Mouse (Mus musculus): ENCODE measurements around the gene Ppm1g. TPM values are rescaled to one million over a fixed set of nuclear protein-coding genes. Genes with fewer than 3 reads are reported as not detected.

The Ppm1g gene
- polyA plus RNA-seq, 1 experiment from 2014 or later = 145 TPM

DNA sequence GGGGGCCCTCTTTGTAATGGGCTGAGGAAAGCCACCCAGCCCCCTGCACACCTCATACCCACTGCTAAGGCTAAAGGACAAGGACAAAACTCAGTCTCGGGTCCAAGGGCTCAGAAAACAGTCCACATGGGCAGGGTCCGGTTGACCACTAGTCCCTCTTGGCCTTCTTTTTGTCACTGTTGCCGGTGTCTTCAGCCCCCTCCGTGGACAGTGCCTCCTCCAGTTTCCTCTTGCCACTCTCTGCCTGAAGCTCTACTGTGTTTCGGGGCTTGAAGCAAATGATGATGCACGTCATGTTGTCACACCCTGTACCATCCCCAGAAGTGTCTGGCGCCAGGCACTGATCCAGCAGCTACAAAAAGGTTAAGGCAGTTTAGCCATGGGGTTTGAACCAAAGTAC, 17.6 kb downstream of the Ppm1g start:
- Histone ChIP-seq H3K4me3 (ENCODE audit: low read length) (peak overlapping the region; percentile 64; the same call in 1 of the 2 replicates), H3K9ac (ENCODE audit: low read depth, low read length) (peak overlapping the region; percentile 44; the same call in 1 of the 2 replicates)
- 82% methylated on average over 7 of the region's 7 CpGs for WGBS

DNA sequence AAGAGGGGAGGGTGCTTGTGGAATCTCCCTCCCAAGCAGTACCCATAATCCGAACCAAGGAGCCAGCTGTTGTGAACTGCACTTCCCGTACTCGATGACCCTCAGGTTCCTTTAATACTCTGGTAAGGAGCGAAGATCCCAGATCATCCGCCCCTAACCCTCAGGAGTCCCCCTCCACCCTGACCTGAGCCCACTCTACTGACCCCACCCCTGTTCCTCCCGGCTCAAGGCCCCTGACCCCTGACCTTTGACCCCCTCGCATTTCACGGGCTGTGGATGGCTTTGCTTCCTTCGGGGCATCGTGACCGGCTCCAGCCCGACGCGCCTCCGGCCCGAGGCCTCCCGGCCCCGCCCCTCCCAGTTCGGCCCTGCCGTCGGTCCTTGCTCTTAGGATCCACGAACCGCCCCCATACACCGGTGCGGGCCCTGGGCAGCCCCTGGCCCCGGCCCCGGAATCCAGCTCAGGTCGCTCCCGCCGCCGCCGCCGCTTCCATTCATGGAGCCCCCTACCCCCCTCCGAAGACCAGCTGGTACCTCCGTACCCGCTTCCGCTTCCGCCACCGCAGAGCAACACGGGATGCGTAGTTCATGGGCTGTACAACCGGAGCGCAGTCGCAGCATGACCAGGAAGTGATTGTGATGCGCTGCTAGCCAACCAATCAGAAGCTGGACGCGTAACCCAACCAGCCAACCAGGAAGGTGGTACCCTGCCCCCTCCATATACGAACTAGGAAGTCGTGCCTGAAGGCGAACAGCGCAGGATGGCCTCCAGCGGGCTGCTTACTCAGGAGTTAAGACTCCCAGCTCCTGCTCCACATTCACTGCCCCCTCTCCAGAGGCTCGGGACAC, 18.5 kb downstream of the Ppm1g start, which contains the start of gene Zfp513:
Zfp513 (minus strand) TSS at position 562 of the 849 bp plus-strand sequence.
- under 1% methylated on average over 53 of the region's 53 CpGs for WGBS
- Histone ChIP-seq H3K27ac (ENCODE audit: low read depth, low read length) (peak within 1 kb of the TSS; percentile 70), H3K36me3 (ENCODE audit: control insufficient read depth, insufficient read depth, low read length) (peaks cover 79% of the 10 kb centered on the region), H3K4me2 (replicated peaks; ENCODE audit: low read depth, low read length) (peak within 1 kb of the TSS; percentile 79), H3K4me1 (ENCODE audit: control insufficient read depth, insufficient read depth, low read length) (peaks cover 7% of the 10 kb centered on the region; the same call in 1 of the 2 replicates), H3K4me3 (ENCODE audit: low read length) (peak within 1 kb of the TSS; percentile 64), H3K9ac (ENCODE audit: low read depth, low read length) (peak within 1 kb of the TSS; percentile 88), H3K27me3 (ENCODE audit: control insufficient read depth, insufficient read depth, low read length) (no peaks in the 10 kb centered on the region), H3K9me3 (ENCODE audit: control insufficient read depth, low read length) (peaks cover 6% of the 10 kb centered on the region)
- peak; percentile 95 for ATAC-seq (ENCODE audit: low FRiP score, low TSS enrichment)

More for the DNA sequence above, 17.6 kb downstream of the Ppm1g start:
- ATAC-seq (ENCODE audit: low FRiP score, low TSS enrichment) = no peak
- peak overlapping the region; percentile 61 for H3K4me2 ChIP-seq (replicated peaks; ENCODE audit: low read depth, low read length)
- no peaks in the 10 kb centered on the region for H3K27me3 ChIP-seq (ENCODE audit: control insufficient read depth, insufficient read depth, low read length)
- peaks cover 7% of the 10 kb centered on the region; the same call in 1 of the 2 replicates for H3K4me1 ChIP-seq (ENCODE audit: control insufficient read depth, insufficient read depth, low read length)
- H3K36me3 ChIP-seq (ENCODE audit: control insufficient read depth, insufficient read depth, low read length) = peaks cover 79% of the 10 kb centered on the region
- H3K9me3 ChIP-seq (ENCODE audit: control insufficient read depth, low read length) = peaks cover 6% of the 10 kb centered on the region
- peak overlapping the region; percentile 65 for H3K27ac ChIP-seq (ENCODE audit: low read depth, low read length)

DNA sequence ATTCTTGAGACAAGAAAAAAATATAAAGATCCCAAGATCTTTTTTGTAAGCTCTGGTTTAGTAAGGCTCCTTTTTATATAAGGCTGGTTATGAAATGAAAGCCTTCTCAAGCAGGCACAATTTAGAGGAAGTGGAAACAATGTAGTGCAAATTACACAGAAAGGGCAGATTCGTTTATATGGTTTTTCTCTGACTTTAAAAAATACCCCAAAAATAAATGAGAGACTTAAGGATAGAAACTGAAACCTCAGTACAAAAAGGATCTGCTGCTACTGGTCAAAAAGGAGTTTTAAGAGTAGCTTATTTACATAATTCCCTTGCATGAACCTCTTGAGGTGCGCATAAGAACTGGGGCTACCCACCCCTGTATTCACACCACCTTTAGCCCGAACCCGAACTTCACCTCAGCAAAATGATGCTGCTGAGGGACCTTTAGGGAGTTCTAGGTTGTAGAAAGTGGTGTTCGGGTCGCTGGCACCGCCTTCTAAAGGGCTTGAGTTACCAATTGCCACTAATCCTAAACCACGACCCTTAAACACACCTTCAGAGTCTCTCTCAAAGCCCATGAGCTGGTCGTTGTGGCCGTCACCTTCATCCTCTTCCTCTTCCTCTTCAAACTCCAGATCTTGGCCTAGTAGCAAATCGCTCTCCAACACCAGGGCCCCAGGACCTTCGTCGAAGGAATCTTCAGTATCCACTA, 19.3 kb downstream of the Ppm1g start:
- ATAC-seq (ENCODE audit: low FRiP score, low TSS enrichment) = no peak
- Histone ChIP-seq H3K27ac (ENCODE audit: low read depth, low read length) (peak overlapping the region; percentile 70), H3K4me1 (ENCODE audit: control insufficient read depth, insufficient read depth, low read length) (peaks cover 7% of the 10 kb centered on the region; the same call in 1 of the 2 replicates), H3K27me3 (ENCODE audit: control insufficient read depth, insufficient read depth, low read length) (no peaks in the 10 kb centered on the region), H3K4me3 (ENCODE audit: low read length) (peak overlapping the region; percentile 64), H3K9ac (ENCODE audit: low read depth, low read length) (peak overlapping the region; percentile 88), H3K36me3 (ENCODE audit: control insufficient read depth, insufficient read depth, low read length) (peaks cover 80% of the 10 kb centered on the region), H3K4me2 (replicated peaks; ENCODE audit: low read depth, low read length) (peak overlapping the region; percentile 79), H3K9me3 (ENCODE audit: control insufficient read depth, low read length) (peaks cover 6% of the 10 kb centered on the region)
- 17% methylated on average over 13 of the region's 13 CpGs for WGBS

DNA sequence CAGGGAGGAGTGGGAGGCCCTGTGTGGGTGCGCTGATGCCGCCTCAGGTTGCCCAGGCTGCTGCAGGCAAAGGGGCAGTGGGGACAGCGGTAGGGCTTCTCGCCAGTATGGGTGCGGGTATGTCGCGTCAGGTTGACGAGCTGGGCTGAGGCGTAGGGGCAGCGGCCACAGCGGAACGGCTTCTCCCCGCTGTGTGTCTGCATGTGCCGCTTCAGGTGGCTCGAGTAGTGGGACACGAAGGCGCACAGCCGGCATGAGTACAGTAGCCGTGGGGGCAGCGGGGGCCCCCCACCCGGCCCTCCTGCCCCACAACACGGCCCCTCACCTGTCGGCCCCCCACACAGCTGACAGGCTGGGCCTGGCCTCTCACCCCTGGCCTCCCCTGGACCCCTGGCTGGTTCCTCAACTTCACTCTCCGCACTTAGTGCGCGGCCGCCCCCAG, 20.1 kb downstream of the Ppm1g start:
- H3K27ac ChIP-seq (ENCODE audit: low read depth, low read length) = 0 out of 2 replicates have a peak overlapping the region, but pooled peaks have one; percentile 3
- peak overlapping the region; percentile 5; the same call in 1 of the 2 replicates for H3K4me3 ChIP-seq (ENCODE audit: low read length)
- peaks cover 6% of the 10 kb centered on the region for H3K9me3 ChIP-seq (ENCODE audit: control insufficient read depth, low read length)
- 90% methylated on average over 27 of the region's 27 CpGs for WGBS
- H3K4me1 ChIP-seq (ENCODE audit: control insufficient read depth, insufficient read depth, low read length) = peaks cover 7% of the 10 kb centered on the region; the same call in 1 of the 2 replicates
- no peak for ATAC-seq (ENCODE audit: low FRiP score, low TSS enrichment)
- peaks cover 82% of the 10 kb centered on the region for H3K36me3 ChIP-seq (ENCODE audit: control insufficient read depth, insufficient read depth, low read length)
- no peaks in the 10 kb centered on the region for H3K27me3 ChIP-seq (ENCODE audit: control insufficient read depth, insufficient read depth, low read length)
- H3K4me2 ChIP-seq (replicated peaks; ENCODE audit: low read depth, low read length) = 0 out of 2 replicates have a peak overlapping the region, but pooled peaks have one; percentile 79
- 0 out of 2 replicates have a peak overlapping the region, but pooled peaks have one; percentile 88 for H3K9ac ChIP-seq (ENCODE audit: low read depth, low read length)

DNA sequence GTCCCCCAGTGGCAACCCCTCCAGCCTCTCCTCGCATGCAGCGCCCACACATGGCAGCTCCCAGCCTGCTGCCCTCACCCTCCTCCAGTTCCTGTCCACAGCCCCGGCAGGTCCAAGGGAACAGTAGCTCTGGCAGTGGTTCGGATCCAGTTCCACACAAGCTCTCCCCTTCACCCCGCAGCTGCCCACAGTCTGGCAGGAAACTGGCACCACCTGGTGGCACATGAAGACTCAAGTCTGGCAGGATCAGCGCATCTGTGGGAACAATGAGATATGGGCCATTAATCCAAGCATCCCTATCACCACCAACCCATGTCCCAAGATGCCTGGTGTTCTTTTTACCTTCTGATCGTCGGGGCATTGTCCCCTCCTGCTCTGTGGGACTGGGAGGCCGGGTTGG, 20.6 kb downstream of the Ppm1g start:
- Histone ChIP-seq H3K4me3 (ENCODE audit: low read length) (peak overlapping the region; percentile 5; the same call in 1 of the 2 replicates), H3K9me3 (ENCODE audit: control insufficient read depth, low read length) (peaks cover 6% of the 10 kb centered on the region), H3K27me3 (ENCODE audit: control insufficient read depth, insufficient read depth, low read length) (no peaks in the 10 kb centered on the region), H3K4me2 (replicated peaks; ENCODE audit: low read depth, low read length) (no peak overlapping the region), H3K36me3 (ENCODE audit: control insufficient read depth, insufficient read depth, low read length) (peaks cover 82% of the 10 kb centered on the region), H3K4me1 (ENCODE audit: control insufficient read depth, insufficient read depth, low read length) (peaks cover 7% of the 10 kb centered on the region; the same call in 1 of the 2 replicates), H3K27ac (ENCODE audit: low read depth, low read length) (0 out of 2 replicates have a peak overlapping the region, but pooled peaks have one; percentile 3), H3K9ac (ENCODE audit: low read depth, low read length) (no peak overlapping the region)
- no peak for ATAC-seq (ENCODE audit: low FRiP score, low TSS enrichment)
- 81% methylated on average over 9 of the region's 9 CpGs for whole genome bisulfite sequencing

DNA sequence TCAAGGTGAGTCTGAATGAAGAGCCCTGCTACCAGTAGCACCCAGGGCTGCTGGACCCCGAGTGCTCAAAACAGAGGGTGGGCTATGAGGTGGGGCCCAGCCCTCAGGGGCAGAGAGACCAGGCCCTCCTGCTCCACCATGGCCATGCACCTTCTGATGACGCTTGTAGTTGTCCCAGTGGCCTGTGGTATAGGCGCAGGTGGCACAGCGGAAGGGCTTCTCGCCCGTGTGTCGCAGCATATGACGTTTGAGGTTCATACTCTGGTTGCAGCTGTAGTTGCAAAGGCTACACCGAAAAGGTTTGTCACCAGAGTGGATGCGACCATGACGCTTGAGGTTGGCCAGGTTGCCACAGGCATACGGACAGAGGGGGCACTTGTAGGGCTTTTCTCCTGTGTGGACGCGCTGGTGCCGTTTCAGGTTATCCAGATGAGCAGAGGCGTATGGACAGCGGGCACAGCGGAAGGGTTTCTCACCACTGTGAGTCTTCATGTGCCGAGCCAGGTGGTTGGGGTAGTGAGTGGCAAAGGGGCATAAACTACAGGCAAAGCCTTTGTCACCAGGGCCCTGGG, 21.1 kb downstream of the Ppm1g start:
- Histone ChIP-seq H3K27ac (ENCODE audit: low read depth, low read length) (no peak overlapping the region), H3K27me3 (ENCODE audit: control insufficient read depth, insufficient read depth, low read length) (no peaks in the 10 kb centered on the region), H3K9ac (ENCODE audit: low read depth, low read length) (no peak overlapping the region), H3K9me3 (ENCODE audit: control insufficient read depth, low read length) (peaks cover 6% of the 10 kb centered on the region), H3K36me3 (ENCODE audit: control insufficient read depth, insufficient read depth, low read length) (peaks cover 82% of the 10 kb centered on the region), H3K4me1 (ENCODE audit: control insufficient read depth, insufficient read depth, low read length) (peaks cover 10% of the 10 kb centered on the region), H3K4me3 (ENCODE audit: low read length) (no peak overlapping the region), H3K4me2 (replicated peaks; ENCODE audit: low read depth, low read length) (no peak overlapping the region)
- ATAC-seq (ENCODE audit: low FRiP score, low TSS enrichment) = no peak
- WGBS = 90% methylated on average over 19 of the region's 19 CpGs

DNA sequence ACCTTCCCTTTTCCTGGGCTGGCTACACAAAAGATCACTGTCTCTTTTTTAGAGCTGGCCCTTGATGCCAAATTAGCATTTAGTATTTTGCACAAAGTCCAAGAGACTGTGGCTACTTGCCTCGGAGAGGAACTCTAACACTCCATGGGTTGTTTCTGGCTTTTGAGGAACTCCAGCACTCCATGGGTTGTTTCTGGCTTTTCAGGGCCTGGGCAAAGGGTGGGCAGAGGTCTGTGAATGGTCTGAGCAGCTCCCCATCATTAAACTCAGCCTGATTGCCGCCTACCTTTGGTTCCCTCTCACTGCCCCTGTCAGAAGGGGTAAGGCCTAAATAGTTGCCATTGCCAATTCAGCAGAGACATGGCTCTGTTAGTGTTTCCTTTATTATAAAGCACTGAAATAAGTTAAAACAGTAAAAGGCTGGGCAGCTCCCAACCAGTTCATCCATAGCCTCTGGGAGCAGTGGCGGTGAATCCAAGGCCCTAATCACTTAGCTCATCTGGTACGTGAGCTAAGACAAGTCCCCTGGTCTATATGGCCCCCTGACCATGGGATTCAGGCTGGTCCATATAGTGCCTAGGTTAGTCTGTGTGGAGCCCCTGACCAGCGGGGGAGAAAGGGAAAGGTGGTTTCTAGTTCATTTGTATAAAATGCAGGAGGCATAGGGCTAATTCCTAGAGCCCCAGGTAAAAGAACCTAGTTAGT, 21.7 kb downstream of the Ppm1g start:
- ATAC-seq (ENCODE audit: low FRiP score, low TSS enrichment) = no peak
- Histone ChIP-seq H3K9ac (ENCODE audit: low read depth, low read length) (no peak overlapping the region), H3K4me3 (ENCODE audit: low read length) (no peak overlapping the region), H3K36me3 (ENCODE audit: control insufficient read depth, insufficient read depth, low read length) (peaks cover 76% of the 10 kb centered on the region), H3K4me1 (ENCODE audit: control insufficient read depth, insufficient read depth, low read length) (peaks cover 17% of the 10 kb centered on the region), H3K9me3 (ENCODE audit: control insufficient read depth, low read length) (peaks cover 6% of the 10 kb centered on the region), H3K27me3 (ENCODE audit: control insufficient read depth, insufficient read depth, low read length) (no peaks in the 10 kb centered on the region), H3K4me2 (replicated peaks; ENCODE audit: low read depth, low read length) (no peak overlapping the region), H3K27ac (ENCODE audit: low read depth, low read length) (no peak overlapping the region)
- WGBS = 87% methylated on average over 5 of the region's 5 CpGs

DNA sequence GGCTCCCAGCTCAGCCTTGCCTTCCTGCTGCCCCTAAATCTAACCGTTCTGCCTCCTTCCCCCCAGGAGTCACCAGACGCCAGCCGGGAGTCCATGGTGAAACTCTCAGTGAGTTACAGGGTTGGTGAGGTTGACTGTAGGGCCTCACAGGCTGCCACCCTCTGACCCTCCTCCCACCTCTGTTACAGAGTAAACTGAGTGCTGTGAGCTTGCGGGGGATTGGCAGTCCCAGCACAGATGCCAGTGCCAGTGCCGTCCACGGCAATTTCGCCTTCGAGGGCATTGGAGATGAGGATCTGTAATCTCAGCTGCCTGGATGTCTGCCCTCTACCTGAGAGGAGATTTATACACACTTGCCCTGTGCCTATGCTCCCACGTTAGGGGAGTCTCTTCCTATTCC, 22.3 kb downstream of the Ppm1g start:
- Histone ChIP-seq H3K9ac (ENCODE audit: low read depth, low read length) (no peak overlapping the region), H3K4me1 (ENCODE audit: control insufficient read depth, insufficient read depth, low read length) (peaks cover 17% of the 10 kb centered on the region), H3K4me2 (replicated peaks; ENCODE audit: low read depth, low read length) (no peak overlapping the region), H3K9me3 (ENCODE audit: control insufficient read depth, low read length) (peaks cover 6% of the 10 kb centered on the region), H3K27me3 (ENCODE audit: control insufficient read depth, insufficient read depth, low read length) (no peaks in the 10 kb centered on the region), H3K4me3 (ENCODE audit: low read length) (no peak overlapping the region), H3K27ac (ENCODE audit: low read depth, low read length) (no peak overlapping the region), H3K36me3 (ENCODE audit: control insufficient read depth, insufficient read depth, low read length) (peaks cover 71% of the 10 kb centered on the region)
- no peak for ATAC-seq (ENCODE audit: low FRiP score, low TSS enrichment)
- 79% methylated on average over 9 of the region's 9 CpGs for WGBS
